Mouse (Mus musculus): ENCODE measurements around the gene Slc13a4.
A peak's percentile ranks its signal among the peaks of the same experiment; 100 is the strongest.

Slc13a4 gene

DNA sequence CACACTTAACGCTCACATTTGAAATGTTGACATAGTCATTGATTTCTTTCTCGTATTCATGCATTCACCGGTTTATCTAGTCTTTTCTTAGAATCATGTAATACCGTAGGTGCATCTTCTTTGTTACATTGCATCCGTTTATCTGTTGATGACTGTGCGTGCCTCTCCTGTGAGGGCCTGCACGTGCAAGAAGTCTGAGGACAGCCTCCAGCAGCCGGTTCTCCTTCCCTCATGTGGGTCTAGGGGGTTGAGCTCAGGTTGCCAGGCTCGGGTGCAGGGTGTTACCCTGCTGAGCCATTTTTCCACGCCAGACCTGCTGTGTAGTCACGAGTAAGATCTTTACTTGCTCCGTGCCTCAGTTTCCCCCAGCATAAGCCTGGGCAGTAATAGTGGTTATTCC lies 52.9 kb downstream of the Slc13a4 start:
- no peak for DNase-seq

DNA sequence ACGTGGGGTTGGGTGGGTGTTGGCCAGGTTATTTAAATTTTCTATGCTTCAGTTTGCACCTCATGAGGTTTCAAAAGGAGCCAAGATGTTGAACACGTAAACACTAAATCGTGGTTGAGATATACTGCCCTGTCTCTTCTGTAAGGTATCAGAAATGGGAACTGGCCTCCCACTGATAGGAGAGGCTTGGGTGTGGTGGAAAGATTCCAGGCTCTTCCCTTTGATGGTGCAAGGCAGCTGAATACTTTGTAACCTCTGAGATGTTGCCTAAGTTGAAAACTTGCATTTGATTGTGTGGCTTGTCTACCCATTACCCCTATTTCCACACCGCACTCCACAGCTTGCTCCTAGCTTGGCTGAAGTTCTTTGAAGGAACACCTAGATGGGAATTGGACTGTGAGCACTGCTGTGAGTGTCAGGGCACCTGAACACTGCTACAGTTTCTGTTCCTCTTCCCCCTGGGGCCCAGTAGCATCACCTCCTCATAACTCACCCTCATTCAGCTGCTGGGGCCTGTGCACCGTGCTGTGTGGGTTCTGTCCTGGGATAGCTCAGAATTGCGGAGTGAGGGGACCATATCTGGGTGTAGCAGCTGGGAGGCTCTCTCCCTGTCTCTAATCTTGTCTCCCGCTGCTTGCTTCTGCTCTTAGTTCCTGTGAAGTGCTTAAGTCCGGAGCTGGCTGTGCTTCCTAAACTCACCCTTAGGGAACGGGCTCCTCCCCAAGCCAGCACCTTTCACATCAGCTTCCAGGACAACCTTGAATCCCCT lies 53.6 kb downstream of the Slc13a4 start:
- DNase-seq = no peak

DNA sequence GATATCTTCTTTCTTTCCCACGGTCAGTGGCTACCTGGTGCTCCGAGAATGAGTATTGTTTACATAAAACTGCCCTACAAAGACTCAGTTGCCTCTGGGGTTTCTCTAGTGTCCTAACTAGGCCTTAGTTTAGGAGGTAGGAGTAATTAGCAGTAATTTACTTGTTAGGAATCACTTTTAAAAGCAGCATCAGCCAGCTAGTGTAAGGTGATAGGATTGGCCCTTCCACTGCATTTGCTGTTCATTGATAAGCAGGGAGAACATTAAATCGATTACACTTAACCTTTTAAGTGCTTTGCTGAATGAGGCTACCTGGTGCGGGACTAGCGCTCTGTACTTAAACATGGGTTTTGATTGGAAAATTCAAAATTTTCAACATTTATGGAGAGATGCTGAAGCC lies 54.5 kb downstream of the Slc13a4 start:
- no peak for DNase-seq

DNA sequence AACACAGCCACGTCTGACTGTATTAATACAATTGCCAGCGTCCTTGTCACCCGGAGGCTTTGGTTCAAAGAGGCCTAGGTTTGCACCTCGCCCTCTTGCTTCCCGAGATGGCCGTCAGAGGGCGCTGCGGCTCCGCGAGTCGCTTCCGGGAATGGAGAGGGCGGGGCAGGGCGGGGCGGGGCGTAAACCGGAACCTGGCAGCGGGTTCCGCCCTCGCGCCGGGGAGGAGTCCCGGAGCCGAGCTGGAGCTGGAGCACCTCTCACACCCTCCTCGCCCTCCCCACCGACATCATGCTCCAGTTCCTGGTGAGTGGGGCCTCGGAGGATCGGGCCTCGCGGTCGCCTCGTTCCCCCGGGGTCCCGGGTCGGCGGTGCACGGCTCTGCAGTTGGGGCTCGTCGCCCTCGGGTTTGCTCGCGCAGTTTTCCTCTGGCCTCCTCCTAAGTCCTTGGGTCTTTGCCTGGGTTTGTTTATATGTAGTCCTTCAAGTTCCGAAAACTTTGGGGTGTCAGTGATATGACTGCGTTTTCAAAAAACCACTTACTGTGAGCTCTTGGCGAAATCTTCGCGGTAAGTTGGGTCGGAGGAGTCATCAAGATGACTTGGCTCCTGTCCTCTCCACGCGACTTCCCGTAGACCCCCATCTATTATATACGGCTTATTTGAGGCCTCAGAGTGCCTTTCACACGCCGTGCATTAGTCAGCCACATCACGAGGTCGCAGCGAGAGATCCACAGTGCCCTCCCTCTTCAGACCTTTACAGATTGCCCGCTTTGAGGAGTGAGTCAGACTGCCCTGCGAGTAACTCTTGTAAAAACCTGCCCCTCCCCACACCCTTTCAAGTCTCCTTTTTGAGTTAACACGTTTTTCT lies 55.2 kb downstream of the Slc13a4 start:
- DNase-seq = peak; percentile 95

DNA sequence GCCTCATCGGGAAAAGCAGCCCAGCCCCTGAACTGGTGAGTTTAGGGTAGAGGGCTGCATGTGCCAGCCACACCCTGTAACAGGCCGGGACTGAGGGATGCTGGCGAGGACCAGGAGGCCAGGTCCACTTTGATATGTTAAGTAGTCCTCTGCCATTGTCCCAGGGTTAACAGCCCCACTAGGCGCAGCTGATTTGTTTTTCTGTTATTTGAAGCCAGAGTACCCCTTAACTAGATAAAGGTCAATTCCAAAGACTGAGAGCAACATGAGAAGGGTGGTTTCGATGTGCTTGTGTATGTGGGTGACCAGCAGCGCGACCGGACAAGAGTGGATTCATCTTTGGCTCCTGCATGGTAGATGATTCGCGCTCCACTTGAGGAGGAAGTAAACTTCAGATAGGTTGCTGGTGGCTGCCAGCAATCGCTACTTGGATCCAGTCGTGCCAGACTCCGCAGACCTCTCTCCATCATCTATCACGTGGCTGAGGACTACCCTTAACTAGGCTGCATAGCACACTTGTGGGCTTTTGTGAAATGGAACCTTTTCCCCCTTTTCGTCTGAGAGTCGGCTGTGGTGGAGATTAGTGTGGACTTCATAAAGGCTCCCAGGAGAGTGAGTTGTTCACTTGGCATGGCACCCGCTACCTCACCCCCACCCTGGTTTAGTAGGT lies 56.0 kb downstream of the Slc13a4 start:
- peak; percentile 30 for DNase-seq

DNA sequence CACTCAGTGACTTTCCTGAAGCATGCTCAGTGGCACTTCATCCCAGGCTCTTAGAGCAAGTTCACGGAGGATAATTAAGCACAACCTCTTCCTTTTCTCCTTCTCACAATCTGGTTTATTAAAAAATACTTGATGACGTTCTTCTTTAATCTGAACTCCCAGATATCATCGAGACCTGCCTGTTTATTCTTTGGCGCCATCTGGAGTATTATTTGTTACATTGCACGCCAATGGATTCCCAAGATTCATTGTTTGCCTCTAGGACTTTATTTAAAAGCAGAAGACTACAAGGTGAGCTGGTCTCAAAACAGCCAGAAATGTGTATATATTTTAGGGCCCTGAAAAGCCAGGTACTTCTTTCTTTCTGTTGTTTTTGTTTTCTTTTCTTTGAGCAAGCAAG lies 62.8 kb downstream of the Slc13a4 start:
- no peak for DNase-seq

DNA sequence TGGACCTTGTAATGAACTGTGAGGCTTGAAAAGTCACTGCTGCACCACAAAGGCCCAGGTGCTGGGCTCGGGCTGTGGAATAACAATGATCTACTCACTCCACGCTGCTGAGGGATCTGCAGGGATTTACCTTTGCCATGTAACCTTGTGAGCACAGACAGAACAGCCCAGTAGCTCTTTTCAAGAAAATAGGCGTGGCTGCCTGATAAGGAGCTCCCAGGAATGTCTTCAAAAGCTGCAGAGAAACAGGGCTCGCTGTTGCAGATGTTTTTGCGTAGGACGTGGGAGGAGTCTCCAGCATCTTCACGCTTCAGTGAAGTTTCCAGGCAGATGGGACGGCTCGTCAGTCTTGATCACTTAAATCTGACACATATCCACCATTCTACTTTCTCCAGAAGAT lies 63.9 kb downstream of the Slc13a4 start:
- no peak for DNase-seq

DNA sequence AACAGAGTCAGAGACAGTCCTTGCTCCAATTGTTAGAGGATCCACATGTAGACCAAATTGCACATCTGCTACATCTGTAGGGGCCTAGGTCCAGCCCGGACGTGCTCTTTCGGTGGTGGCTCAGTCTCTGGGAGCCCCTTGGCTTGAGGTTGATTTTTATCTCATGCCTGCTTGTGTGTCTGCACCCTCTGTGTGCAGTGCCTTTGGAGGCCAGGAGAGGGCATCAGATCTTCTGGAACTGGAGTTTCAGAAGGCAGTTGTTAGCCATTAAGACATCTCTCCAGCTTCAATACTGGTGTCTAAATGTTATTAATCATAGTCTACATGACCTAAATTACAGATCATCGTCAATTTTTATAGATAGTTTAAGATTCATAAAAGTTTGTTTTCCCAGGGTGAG lies 64.7 kb downstream of the Slc13a4 start:
- no peak for DNase-seq

DNA sequence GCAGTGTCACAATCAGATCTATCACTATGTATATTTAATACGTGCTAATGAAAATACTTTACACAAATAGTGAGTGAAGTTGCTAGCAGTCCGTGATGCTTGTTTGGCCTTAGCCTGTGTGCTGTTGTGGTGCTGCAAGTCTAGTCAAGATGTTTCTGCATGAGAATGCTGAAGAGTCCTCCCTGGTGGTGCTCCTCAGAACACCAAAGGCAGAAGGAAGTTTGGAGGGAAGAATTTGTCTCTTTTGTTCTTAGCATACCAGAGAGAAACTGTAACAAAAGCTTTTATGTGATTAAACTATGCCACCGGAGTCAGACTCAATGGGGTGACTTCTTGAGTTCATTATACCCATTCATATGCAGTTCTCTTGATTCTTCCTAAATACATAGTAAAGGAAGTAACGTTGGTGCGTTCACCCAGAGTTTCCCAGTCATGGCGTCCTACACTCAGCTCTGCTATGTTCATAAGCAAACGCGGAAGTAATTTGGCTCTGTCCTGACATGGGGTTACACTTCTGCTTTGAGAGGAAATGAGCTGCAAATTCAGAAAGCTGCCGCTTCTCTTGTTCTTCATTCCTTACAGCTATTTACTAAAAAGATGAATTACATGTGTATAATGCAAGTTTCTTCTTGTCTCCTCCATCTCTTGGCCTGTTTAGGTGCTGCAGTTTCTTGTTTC lies 71.7 kb downstream of the Slc13a4 start:
- no peak for DNase-seq

DNA sequence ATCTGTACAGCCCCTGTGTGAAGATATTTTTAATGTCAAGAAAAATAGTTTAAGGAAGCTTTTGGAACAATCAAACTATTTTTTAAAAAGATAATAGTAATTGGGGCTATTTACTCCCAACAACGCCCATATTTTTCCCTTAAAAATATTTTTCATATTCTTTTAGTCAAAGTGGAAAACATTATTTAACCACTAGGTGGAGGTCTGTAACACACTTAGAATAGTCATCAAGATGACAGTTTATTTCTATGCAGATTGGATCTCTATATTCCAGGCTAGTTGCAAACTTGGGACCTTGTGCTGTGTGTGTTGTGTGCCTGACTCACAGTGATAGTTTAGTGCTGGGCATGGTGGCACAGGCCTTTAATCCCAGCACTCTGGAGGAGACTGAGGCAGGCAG lies 78.5 kb downstream of the Slc13a4 start:
- DNase-seq = no peak

DNA sequence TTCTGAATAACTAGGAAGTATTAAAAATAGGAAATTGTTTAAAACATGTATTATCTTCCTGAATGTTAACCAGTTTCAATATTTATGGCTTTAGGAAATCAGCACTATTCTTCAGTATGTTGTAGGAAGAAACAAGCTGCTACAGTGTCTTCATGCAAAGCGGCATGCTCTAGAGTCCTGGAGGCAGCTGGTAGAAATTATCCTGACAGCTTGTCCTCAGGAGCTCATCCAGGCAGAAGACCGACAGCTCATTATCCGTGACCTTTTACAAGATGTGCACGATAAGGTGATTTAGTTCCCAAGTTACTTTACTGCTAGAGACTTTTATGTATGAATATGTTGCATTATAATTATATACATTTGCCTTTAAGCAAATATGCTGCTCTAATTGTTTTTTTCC lies 82.2 kb downstream of the Slc13a4 start:
- DNase-seq = no peak

All from kidney, postnatal 10 days (tissue).